Mouse (Mus musculus) cerebellum, adult 2 months (tissue): Measurements from ENCODE around the gene Plekhh2.

Experiments
- CTCF ChIP-seq: fragments of 200-500 bp; IDR thresholded peaks from 2 replicates; pipeline ENCODE4 v1.5.1; 2011; ENCODE audit warnings: low read depth, mild to moderate bottlenecking, control low read depth, low read length, moderate library complexity, borderline replicate concordance; ENCODE audit not compliant: insufficient read depth
- POLR2A ChIP-seq: fragments of 200-500 bp; IDR thresholded peaks from 2 replicates; pipeline ENCODE4 v1.6.1; 2011; ENCODE audit warnings: low read length, control low read depth, borderline replicate concordance; ENCODE audit not compliant: insufficient read depth

GRCm38 (mm10) chr17:84550902-84551877 is 39.5 kb downstream of the Plekhh2 start:
- no peak for TF ChIP-seq CTCF
- no peak for TF ChIP-seq POLR2A
